Mouse (Mus musculus): ENCODE results near the gene Gm4756.
"Not testable (repeated sequence)": the region's sequence is repeated elsewhere in the genome, so short reads cannot be mapped to it uniquely, and the experiment has no call there.

- not testable (repeated sequence) for TF ChIP-seq CTCF (IDR thresholded peaks at IDR 0.05; ENCODE audit: borderline replicate concordance, insufficient read depth, low read depth, low read length); POLR2A (IDR thresholded peaks at IDR 0.05; ENCODE audit: borderline replicate concordance, insufficient read depth, low read length)
These were observed 50.7 kb downstream of the Gm4756 start for GRCm38 (mm10) chr12:72598731-72599130.

Measured in cerebellum, adult 2 months (tissue).